Mouse (Mus musculus) megakaryocyte-erythroid progenitor cell, adult 5-6 weeks (primary cell): Measurements from ENCODE around the gene E4f1. TPM values are rescaled to one million over a fixed set of nuclear protein-coding genes. Genes with fewer than 3 reads are reported as not detected.
"Not testable (repeated sequence)": the region's sequence is repeated elsewhere in the genome, so short reads cannot be mapped to it uniquely, and the experiment has no call there.

Source experiments
- ATAC-seq: replicated peaks from 2 replicates; pipeline ENCODE4 v1.8.0; 2016; ENCODE audit warnings: mild to moderate bottlenecking, inconsistent platforms; ENCODE audit not compliant: severe bottlenecking, poor library complexity, low FRiP score, low TSS enrichment
- total RNA-seq, 2 experiments: library from RNA; stranded (forward) in 1 of 2; stranded (reverse) in 1 of 2; fragments of 200-1000, 215-1000 nt in 1 of 2; fragments of >200 nt in 1 of 2; fragmentation: Nextera tagmentation in 1 of 2; gene quantifications; 2 replicates each; pipeline ENCODE4 v1.2.3; 2014 to 2017

The E4f1 gene
- total RNA-seq, 2 experiments from 2014 or later = 20.8 to 60.9 TPM

- ATAC-seq = no peak
These were observed 1.4 kb downstream of the E4f1 start for GRCm38 (mm10) chr17:24468636-24469246.

DNA sequence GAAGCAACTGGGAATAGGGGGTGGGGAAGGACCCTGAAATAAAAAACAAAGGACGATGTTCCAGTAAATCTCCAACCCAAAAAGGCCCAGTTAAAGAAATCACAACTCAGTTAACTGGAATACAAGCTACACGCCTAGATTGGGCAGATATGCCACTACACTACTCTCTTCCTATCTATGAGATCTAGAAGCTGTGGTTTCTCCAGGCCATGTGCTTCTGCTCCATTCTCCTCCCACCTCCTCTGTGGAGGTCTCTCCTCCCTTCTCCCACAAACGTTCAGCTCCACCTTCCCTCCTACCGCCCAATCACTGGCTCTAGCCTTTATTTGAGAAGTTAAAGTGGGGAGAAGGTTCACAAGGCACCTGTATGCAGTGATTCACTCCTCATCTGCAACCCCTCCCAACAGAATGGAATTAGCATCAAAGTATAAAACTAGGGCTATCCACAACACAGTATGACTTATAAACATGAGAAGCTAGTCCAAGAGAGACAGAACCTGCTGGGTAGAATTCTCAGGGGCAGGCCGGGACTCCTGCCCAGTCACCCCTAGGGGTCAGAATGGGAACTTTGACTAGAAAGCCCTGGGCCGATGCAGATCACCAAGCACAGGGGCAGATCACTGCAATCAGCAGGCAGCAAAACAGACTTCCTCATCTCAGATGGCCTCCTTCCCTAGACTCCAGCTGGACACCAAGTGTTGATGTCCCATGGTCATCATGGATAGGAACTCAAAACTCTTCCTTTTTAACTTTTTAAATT, 6.6 kb downstream of the E4f1 start:
- peak; percentile 77 for ATAC-seq

- ATAC-seq = no peak
These were observed 7.2 kb downstream of the E4f1 start for GRCm38 (mm10) chr17:24462932-24463331.

DNA sequence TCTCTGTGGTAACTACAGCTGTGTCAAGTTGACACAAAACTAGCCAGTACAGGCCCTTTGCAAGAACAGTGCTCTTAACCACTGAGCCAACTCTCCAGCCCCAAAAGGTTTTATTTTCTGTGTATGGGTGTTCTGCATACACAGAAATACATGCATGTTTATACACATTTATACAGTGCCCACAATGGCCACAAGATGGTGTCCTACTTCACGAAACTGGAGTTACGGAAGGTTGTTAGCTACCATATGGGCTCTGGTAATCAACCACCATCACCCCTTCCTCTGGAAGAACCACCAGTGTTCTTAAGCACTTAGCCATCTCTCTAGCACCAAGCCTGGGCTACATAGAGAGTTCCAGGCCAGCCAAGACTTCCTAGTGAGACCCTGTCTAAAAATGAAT, 8.5 kb downstream of the E4f1 start:
- peak; percentile 82 for ATAC-seq

DNA sequence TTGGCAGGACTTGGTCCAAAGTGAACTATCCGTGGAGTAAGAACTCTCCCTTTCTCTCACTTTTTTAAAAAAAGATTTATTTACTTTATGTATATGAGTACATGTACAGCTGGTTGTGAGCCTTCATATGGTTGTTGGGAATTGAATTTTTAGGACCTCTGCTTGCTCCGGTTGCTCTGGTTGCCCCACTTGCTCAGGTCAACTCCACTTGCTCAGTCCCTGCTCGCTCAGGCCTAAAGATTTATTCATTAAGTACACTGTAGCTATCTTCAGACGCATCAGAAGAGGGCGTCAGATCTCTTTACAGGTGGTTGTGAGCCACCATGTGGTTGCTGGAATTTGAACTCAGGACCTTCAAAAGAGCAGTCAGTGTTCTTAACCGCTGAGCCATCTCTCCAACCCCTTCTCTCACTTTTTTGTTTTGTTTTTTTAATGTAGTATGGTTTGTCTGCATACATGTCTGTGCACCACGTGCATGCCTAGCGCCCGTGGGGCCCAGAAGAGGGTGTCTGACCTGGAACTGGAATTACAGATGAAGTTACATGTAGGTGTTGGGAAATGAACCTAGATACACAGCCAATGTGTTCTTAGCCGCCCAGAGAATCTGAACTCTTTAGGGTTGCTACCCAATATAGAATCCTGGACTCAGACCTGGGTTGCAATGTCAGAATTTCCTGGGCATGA, 14.4 kb downstream of the E4f1 start:
- not testable (repeated sequence) for ATAC-seq

DNA sequence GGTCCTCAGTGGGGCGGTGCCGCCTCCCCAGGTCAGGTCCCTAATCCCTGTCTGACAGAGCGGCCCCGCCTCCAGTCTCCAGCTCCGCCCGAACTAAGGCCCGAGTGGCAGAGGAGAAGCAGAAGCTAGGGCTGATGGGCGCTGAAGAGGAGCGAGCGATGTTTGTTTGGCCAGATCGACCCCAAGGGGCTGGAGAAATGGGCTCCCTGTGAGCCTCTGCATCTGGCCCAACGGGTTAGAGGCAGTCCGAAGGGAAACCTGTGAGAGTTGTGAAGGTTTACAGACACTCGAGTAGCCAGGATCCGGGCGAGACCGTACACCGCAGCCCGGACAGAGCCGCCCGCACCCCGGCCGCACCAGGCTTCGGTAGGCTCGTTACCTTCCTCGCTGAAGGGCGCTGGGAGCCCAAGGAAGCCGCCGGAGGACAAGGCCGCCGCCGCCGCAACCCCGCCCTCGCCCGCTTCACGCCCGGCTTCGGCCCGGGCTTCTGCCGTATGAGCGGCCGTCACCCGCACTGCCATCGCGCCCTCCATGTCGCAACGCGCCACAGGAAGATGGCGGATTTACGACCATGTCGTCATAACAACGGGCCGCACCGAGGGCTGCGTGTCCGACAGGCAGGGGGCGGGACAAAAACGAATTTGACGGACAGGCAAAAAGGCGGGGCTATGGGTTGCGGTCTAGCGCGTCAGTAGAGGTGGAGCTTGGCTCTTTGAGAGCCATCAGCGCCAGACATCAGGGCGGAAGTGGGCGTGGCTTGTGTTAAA, 15.2 kb downstream of the E4f1 start:
- ATAC-seq = peak; percentile 95

DNA sequence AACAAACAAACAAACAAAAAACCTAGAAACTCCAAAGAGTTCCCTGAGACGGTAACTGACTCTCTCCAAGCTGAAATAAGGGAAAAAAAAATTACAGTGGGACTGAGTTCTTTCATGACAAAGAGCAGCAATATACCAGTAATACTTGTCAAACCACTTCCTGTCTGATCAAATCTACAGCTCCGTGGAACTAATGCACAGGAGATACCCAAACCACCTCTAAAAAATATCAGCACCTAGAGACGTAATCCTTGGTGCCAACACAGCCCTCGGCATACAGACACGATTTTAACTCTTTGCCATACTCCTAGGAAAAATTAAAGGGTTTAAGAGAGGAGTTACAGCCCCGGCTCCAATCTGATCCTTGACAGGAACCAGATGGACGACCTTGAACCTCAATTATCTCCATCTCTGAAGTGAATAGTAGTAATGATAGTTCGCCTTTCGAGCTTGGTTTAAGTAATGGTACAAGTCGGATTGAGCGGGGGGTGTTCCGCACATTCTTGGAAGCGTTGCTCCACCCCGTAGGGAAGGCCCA, 15.8 kb downstream of the E4f1 start:
- ATAC-seq = peak; percentile 6; the same call in 1 of the 2 replicates

GRCm38 (mm10) chr17:24453372-24453771, 16.7 kb downstream of the E4f1 start:
- no peak for ATAC-seq

DNA sequence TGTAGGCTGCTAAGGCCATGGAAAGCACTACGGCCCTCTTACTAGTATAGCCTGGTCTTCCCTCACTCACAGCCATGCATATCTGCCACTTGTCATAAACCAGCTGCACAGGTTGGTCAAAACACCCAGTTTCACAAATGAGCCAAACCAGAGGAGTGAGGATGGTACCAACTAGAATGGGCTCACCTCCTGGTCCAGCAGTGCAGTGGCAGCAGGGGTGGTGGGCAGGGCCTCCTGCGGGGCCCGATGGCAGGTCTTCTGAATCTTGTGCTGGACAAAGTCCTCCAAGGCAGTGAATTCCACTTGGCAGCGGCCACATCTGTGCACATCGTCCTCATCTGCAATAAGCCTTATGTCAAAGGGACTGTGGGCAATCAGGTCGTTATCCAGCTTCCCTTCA, 18.9 kb downstream of the E4f1 start:
- ATAC-seq = no peak

- ATAC-seq = no peak
These were observed 20.6 kb downstream of the E4f1 start for GRCm38 (mm10) chr17:24449507-24449906.

DNA sequence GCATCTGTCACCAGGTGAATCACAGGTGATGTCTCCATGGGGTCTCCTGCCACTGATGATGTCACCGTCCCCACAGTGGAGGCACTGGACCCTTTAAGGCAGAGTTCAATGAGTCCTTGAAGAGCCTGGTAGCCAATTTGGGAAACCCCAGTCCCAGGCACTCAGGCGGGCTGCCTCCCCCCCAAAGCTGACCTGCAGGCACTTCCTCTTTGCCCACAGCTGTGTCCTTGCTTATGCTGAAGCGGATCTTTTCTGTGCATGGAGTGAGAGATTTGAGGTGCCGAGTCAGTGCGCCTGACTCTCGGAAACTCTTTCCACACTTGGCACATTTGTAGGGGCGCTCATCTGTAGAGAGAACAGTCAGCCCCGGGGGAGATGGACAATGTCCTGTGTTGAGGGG, 23.5 kb downstream of the E4f1 start:
- ATAC-seq = no peak

DNA sequence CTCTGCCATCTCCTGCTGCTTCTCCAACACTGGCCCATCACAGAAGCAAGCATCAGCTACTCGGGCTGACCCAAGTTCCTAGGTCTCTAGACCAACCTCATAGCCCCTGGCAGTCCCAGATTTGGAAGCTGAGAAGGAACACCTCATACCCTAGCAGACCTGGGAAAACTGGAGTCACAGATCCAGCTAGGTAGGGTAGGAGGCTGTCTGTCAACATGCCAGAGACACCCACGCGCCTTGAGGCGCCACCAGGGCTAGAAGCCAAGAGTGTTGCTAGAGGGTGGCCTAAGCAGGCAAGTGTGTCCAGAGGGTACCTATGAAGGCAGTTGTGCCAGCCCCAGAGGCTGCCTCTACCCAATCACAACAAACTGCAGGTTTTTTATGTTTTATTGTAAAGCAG, 26.7 kb downstream of the E4f1 start:
- no peak for ATAC-seq

DNA sequence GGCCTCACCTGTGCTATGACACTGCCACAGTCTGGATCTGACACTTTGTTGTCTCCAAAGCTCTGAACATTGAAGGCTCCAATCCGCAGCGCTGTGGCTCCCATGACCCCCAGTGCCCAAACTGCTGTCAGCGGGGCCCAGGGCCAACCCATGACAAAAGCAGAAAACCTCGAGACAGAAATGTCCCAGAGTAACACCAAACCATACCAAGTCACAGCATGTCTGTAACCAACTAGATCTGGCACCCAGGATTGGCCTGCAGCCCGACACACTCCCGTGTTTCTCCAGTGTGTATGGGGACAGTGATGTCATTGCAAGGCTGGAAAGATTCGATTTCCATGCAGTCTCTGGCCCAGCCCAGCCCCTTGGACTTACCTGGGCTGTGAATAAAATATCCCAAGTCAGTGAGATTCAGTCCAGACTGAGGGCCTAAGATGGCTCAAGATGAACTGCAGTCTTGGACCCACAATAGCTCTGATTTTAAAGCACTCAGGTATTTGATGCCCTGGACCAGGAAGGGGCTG, 27.4 kb downstream of the E4f1 start, which contains the start of gene Dnase1l2:
Gene Dnase1l2 (minus strand): TSS at position 474 of the 524 bp plus-strand sequence.
- ATAC-seq = no peak

GRCm38 (mm10) chr17:24442107-24442506, 28.0 kb downstream of the E4f1 start:
- no peak for ATAC-seq

DNA sequence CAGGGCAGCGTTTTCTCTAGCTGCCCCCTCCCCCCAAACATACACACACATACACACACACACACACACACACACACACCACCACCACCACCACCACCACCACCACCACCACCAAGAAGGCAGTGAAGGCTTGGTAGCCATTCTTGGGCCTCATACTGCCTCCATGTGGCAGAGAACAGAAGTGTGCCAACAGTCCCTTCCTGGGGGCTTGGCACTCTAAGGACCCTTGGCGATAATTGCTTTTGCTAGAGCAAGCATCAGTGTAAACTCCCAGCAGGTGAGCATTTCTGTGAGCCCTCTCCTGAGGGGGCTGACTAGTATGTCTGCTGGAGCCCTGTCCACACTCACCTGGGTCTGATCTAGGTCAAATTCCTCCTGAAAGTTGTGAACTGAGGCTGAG, 29.0 kb downstream of the E4f1 start:
- no peak for ATAC-seq

DNA sequence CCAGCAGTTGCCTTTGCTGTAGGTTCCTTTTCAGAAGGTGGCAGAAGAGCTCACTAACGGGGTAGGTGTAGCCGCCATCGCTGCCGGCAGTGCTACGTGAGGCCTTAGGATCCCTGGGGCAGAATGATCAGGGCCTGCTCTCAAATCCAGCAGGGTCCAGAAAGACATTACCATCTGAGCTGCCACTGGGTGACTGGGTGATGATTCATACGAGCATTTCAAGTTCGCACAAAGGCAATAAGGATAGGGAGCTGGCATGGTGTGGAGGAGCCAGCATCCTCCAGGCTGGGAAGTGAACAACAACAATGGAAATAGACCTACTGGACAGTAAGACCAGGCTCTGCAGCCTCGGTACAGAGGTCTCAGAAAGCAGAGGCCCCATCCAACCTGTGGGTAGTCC, 29.7 kb downstream of the E4f1 start:
- ATAC-seq = no peak

GRCm38 (mm10) chr17:24437016-24437415, 33.1 kb downstream of the E4f1 start:
- ATAC-seq = peak; percentile 46; the same call in 1 of the 2 replicates

- no peak for ATAC-seq
These were observed 40.7 kb downstream of the E4f1 start for GRCm38 (mm10) chr17:24429201-24429983.

GRCm38 (mm10) chr17:24427170-24427557, 42.9 kb downstream of the E4f1 start:
- no peak for ATAC-seq
